Mouse (Mus musculus): ENCODE data around the gene Brd1.

- TF ChIP-seq CTCF (IDR thresholded peaks at IDR 0.05; ENCODE audit: low read depth) (no peak), EP300 (IDR thresholded peaks at IDR 0.05; ENCODE audit: low read depth) (no peak)
Measured at GRCm38 (mm10) chr15:88709878-88710277, 24.2 kb downstream of the Brd1 start.
